In genomic region chr10:22730992-22731271, GRCm38 (mm10) we compare ENCODE assay signal across 8 mouse cellular contexts. TPM values are rescaled to one million over a fixed set of nuclear protein-coding genes. Genes with fewer than 3 reads are reported as not detected.
DNase-seq lines count a peak whose midpoint lies in the region; ATAC-seq lines count a peak whose summit lies in the region.

No protein-coding gene starts in this region.

- no peaks in the 10 kb centered on the region for H3K27me3 ChIP-seq in forebrain, embryonic 10.5 days (ENCODE audit: poor library complexity, severe bottlenecking)
- no peaks in the 10 kb centered on the region for H3K27me3 ChIP-seq in liver, embryonic 11.5 days (replicated peaks; ENCODE audit: control insufficient read depth, insufficient read depth, low read length)
- H3K27me3 ChIP-seq in stomach, embryonic 14.5 days (ENCODE audit: control insufficient read depth, insufficient read depth, low read length), result no peaks in the 10 kb centered on the region

- peak overlapping the region; percentile 99 for H3K4me3 ChIP-seq in forebrain, embryonic 10.5 days
- H3K4me3 ChIP-seq in liver, embryonic 11.5 days (ENCODE audit: low read depth, low read length), result peak overlapping the region; percentile 96
- peak overlapping the region; percentile 97 for H3K4me3 ChIP-seq in stomach, embryonic 14.5 days (ENCODE audit: low read depth, low read length)

- peaks cover 32% of the 10 kb centered on the region for H3K4me1 ChIP-seq in forebrain, embryonic 10.5 days
- peaks cover 25% of the 10 kb centered on the region for H3K4me1 ChIP-seq in liver, embryonic 11.5 days (replicated peaks; ENCODE audit: control insufficient read depth, insufficient read depth, low read length)
- H3K4me1 ChIP-seq in stomach, embryonic 14.5 days (ENCODE audit: control insufficient read depth, insufficient read depth, low read length), result peaks cover 12% of the 10 kb centered on the region

- H3K4me2 ChIP-seq in liver, embryonic 11.5 days, result peak overlapping the region; percentile 96
- H3K4me2 ChIP-seq in stomach, embryonic 14.5 days (replicated peaks; ENCODE audit: low read depth, low read length), result peak overlapping the region; percentile 92

- H3K9me3 ChIP-seq in forebrain, embryonic 10.5 days, result no peaks in the 10 kb centered on the region
- H3K9me3 ChIP-seq in liver, embryonic 11.5 days (ENCODE audit: control insufficient read depth, low read length), result no peaks in the 10 kb centered on the region
- no peaks in the 10 kb centered on the region for H3K9me3 ChIP-seq in stomach, embryonic 14.5 days (ENCODE audit: control insufficient read depth, low read depth, low read length)

- H3K36me3 ChIP-seq in forebrain, embryonic 10.5 days (replicated peaks), result no peaks in the 10 kb centered on the region; the same call in 1 of the 2 replicates
- H3K36me3 ChIP-seq in liver, embryonic 11.5 days (ENCODE audit: control insufficient read depth, insufficient read depth, low read length), result no peaks in the 10 kb centered on the region
- H3K36me3 ChIP-seq in stomach, embryonic 14.5 days (ENCODE audit: control insufficient read depth, insufficient read depth, low read length), result no peaks in the 10 kb centered on the region

- H3K9ac ChIP-seq in liver, embryonic 11.5 days (ENCODE audit: low read depth, low read length), result peak overlapping the region; percentile 95
- peak overlapping the region; percentile 92 for H3K9ac ChIP-seq in stomach, embryonic 14.5 days (replicated peaks; ENCODE audit: low read depth, low read length)

- DNase-seq in ovary, adult 18-20 months (ENCODE audit: low spot score), result peak; percentile 7
- no peak for DNase-seq in ovary, postnatal 36 days (ENCODE audit: low spot score)
- DNase-seq in forebrain, embryonic 10.5 days (ENCODE audit: extremely low spot score, low spot score), result no peak
- DNase-seq in liver, embryonic 11.5 days (ENCODE audit: low spot score), result no peak
- DNase-seq in layer of hippocampus, adult 11-12 months (ENCODE audit: low spot score), result no peak
- DNase-seq in cerebellum, adult 8-10 months, result no peak
- DNase-seq in left cerebral cortex, postnatal 14 days (ENCODE audit: low spot score in 2 of 2), result no peak

- WGBS in forebrain, embryonic 10.5 days, result under 1% methylated on average over 33 of the region's 33 CpGs
- under 1% methylated on average over 29 of the region's 33 CpGs for WGBS in liver, embryonic 11.5 days
- WGBS in stomach, embryonic 14.5 days, result under 1% methylated on average over 33 of the region's 33 CpGs

- peak; percentile 43; the same call in 1 of the 2 replicates for ATAC-seq in liver, embryonic 11.5 days (replicated peaks; ENCODE audit: low FRiP score)
- ATAC-seq in stomach, embryonic 14.5 days (ENCODE audit: insufficient number of reproducible peaks, insufficient read depth, low FRiP score, low read depth), result no peak; the same call in 1 of the 2 replicates

- intact Hi-C loops in left cerebral cortex, postnatal 14 days (cut with DNase I), result no loop called here

- peak overlapping the region; percentile 99 for H3K27ac ChIP-seq in forebrain, embryonic 10.5 days
- peak overlapping the region; percentile 86 for H3K27ac ChIP-seq in liver, embryonic 11.5 days (ENCODE audit: low read depth, low read length)
- peak overlapping the region; percentile 66; the same call in 1 of the 2 replicates for H3K27ac ChIP-seq in stomach, embryonic 14.5 days (ENCODE audit: low read length)

RNA-seq across cellular contexts. Expression of gene Tbpl1, which starts 0.8 kb away (rescaled TPM):
- polyA plus RNA-seq in forebrain, embryonic 10.5 days (2016; fragmentation: Nextera tagmentation; extraction: Ambion mirVana), result 82.2 and 85.7 TPM in 2 replicates
- 54.0 and 61.9 TPM in 2 replicates for polyA plus RNA-seq in liver, embryonic 11.5 days (2014; fragmentation: Nextera tagmentation; extraction: Ambion mirVana)
- 67.9 and 74.7 TPM in 2 replicates for polyA plus RNA-seq in stomach, embryonic 14.5 days (2014; fragmentation: Nextera tagmentation; extraction: Ambion mirVana)
- 10 to 100 TPM; 62.5 to 63.6 TPM for total RNA-seq in left cerebral cortex, postnatal 14 days (2021)
